Mouse (Mus musculus): ENCODE results near the gene Zc3h12d. TPM values are rescaled to one million over a fixed set of nuclear protein-coding genes. Genes with fewer than 3 reads are reported as not detected.

Gene Zc3h12d
- polyA plus RNA-seq, 1 experiment from 2014 or later, result 0.14 TPM

DNA sequence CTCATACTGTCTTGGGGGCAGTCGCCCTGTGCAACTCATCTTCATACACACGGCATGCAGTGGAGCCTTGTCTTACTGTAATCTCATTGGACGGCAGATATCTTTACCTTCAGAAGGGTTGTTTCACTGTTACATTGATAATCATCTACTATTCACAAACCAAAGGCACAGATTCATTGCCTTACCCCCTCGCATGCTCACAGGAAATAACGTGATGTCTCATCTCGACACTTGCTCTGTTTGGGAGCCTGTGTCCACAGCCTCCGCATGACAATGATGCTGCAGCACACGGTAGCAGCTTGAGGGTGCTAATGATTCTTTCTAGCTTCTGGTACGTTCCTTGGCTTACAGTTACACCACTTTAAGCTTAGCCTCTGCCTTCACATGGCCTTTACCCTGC lies 6.2 kb upstream of the Zc3h12d start:
- Histone ChIP-seq H3K27ac (replicated peaks in 1 of 2; ENCODE audit: control insufficient read depth in 1 of 2, insufficient read depth in 1 of 2, low read depth in 2 of 2, low read length in 2 of 2) (no peak overlapping the region), H3K9me3 (ENCODE audit: control insufficient read depth, low read length) (no peaks in the 10 kb centered on the region), H3K27me3 (ENCODE audit: control insufficient read depth, insufficient read depth, low read length) (no peaks in the 10 kb centered on the region), H3K9ac (ENCODE audit: low read length) (no peak overlapping the region), H3K4me3 (ENCODE audit: control insufficient read depth in 1 of 2, insufficient read depth in 1 of 2, low read depth in 1 of 2, low read length in 2 of 2) (no peak overlapping the region), H3K36me3 (ENCODE audit: control insufficient read depth, insufficient read depth, low read length) (peaks cover 35% of the 10 kb centered on the region), H3K4me2 (ENCODE audit: low read length) (no peak overlapping the region), H3K4me1 (ENCODE audit: control insufficient read depth in 2 of 2, insufficient read depth in 2 of 2, low read length in 2 of 2) (no peaks in the 10 kb centered on the region)
- WGBS, result 88% methylated on average over 9 of the region's 9 CpGs
- ATAC-seq (ENCODE audit: insufficient number of reproducible peaks, insufficient read depth, low FRiP score, low read depth), result no peak

DNA sequence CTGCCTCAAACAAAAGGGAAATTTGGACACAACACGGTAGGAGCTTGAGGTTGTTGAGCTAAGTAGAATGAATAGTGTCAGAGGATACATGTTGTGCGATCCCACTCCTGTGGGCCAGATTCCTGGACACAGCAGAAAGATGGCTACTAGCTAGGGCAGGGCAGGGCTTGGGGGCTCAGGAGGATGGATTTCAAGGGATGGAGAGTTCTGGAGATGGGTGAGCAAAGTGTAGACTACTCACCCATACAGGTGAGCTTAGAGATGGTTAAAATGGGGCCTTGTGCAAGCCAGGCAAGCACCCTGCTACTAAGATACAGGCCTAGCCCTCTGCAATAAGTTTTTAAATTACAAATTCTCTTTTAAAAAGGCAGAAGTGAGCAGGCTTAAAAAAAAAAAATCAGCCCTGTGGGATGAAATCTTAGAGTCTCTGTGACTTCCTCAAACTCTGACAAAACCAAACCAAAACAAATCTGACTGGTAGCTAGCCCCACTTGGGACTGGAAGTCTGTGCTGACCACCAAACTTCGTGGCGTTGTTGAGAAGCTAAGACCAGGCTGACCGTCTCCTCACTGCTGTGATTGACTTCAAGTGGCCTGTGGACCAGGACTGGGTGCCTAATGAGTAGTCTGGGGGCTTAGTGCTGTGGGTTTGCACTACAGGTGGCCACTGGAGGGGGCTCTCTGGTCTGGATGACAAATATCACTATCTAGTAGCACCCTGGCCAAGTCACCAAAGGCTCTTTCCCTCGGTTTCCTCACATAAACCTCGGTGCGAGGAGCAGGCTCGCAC lies 1.3 kb downstream of the Zc3h12d start:
- H3K4me1 ChIP-seq (ENCODE audit: control insufficient read depth in 2 of 2, insufficient read depth in 2 of 2, low read length in 2 of 2), result peaks cover 9 to 13% of the 10 kb centered on the region in 2 experiments; a peak in 3 of 4 replicates
- WGBS, result 72% methylated on average over 9 of the region's 9 CpGs
- H3K36me3 ChIP-seq (ENCODE audit: control insufficient read depth, insufficient read depth, low read length), result no peaks in the 10 kb centered on the region
- no peak overlapping the region for H3K4me3 ChIP-seq (ENCODE audit: control insufficient read depth in 1 of 2, insufficient read depth in 1 of 2, low read depth in 1 of 2, low read length in 2 of 2)
- H3K27me3 ChIP-seq (ENCODE audit: control insufficient read depth, insufficient read depth, low read length), result 0 out of 2 replicates have a peak, but pooled peaks cover 3% of the 10 kb centered on the region
- no peak for ATAC-seq (ENCODE audit: insufficient number of reproducible peaks, insufficient read depth, low FRiP score, low read depth)
- H3K27ac ChIP-seq (replicated peaks in 1 of 2; ENCODE audit: control insufficient read depth in 1 of 2, insufficient read depth in 1 of 2, low read depth in 2 of 2, low read length in 2 of 2), result no peak overlapping the region
- H3K9me3 ChIP-seq (ENCODE audit: control insufficient read depth, low read length), result no peaks in the 10 kb centered on the region
- no peak overlapping the region for H3K4me2 ChIP-seq (ENCODE audit: low read length)
- H3K9ac ChIP-seq (ENCODE audit: low read length), result no peak overlapping the region

DNA sequence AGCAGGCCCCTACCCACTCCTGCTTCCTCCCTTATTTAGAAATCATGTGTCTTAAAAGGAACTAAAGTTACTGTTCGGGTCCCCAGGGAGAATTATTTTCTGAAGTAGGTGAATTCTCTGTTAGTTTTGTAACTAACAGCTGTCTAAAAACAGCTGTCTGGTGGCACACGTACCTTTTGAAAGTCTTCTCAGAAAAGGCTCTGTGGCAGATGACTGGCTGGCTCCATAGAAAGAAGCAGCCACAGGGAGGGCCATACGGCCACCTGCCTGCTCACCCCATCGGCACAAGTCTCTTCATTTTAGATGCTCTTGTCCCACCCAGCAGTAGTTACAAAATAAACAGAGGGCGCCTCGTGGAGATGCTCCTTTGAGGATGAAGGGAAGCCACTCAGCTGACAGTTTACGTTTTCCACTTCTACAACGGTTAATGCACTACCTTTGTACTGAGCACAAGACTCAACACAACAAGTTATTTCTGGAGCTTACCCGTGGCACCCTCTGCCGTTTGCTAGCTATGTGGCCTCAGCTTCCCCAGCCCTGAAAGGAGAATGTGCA lies 2.5 kb downstream of the Zc3h12d start:
- no peak for ATAC-seq (ENCODE audit: insufficient number of reproducible peaks, insufficient read depth, low FRiP score, low read depth)
- 60% methylated on average over 10 of the region's 10 CpGs for WGBS
- Histone ChIP-seq H3K36me3 (ENCODE audit: control insufficient read depth, insufficient read depth, low read length) (no peaks in the 10 kb centered on the region), H3K4me3 (ENCODE audit: control insufficient read depth in 1 of 2, insufficient read depth in 1 of 2, low read depth in 1 of 2, low read length in 2 of 2) (no peak overlapping the region), H3K27ac (replicated peaks in 1 of 2; ENCODE audit: control insufficient read depth in 1 of 2, insufficient read depth in 1 of 2, low read depth in 2 of 2, low read length in 2 of 2) (no peak overlapping the region), H3K4me1 (ENCODE audit: control insufficient read depth in 2 of 2, insufficient read depth in 2 of 2, low read length in 2 of 2) (peaks cover 9 to 13% of the 10 kb centered on the region in 2 experiments; a peak in 3 of 4 replicates), H3K9ac (ENCODE audit: low read length) (no peak overlapping the region), H3K27me3 (ENCODE audit: control insufficient read depth, insufficient read depth, low read length) (0 out of 2 replicates have a peak, but pooled peaks cover 3% of the 10 kb centered on the region), H3K4me2 (ENCODE audit: low read length) (no peak overlapping the region), H3K9me3 (ENCODE audit: control insufficient read depth, low read length) (no peaks in the 10 kb centered on the region)

GRCm38 (mm10) chr10:7836902-7837301 lies 4.6 kb downstream of the Zc3h12d start:
- no peaks in the 10 kb centered on the region for H3K9me3 ChIP-seq (ENCODE audit: control insufficient read depth, low read length)
- H3K27me3 ChIP-seq (ENCODE audit: control insufficient read depth, insufficient read depth, low read length), result 0 out of 2 replicates have a peak, but pooled peaks cover 3% of the 10 kb centered on the region
- no peak overlapping the region for H3K27ac ChIP-seq (replicated peaks in 1 of 2; ENCODE audit: control insufficient read depth in 1 of 2, insufficient read depth in 1 of 2, low read depth in 2 of 2, low read length in 2 of 2)
- no peak for ATAC-seq (ENCODE audit: insufficient number of reproducible peaks, insufficient read depth, low FRiP score, low read depth)
- peaks cover 15 to 22% of the 10 kb centered on the region in 2 experiments for H3K4me1 ChIP-seq (ENCODE audit: control insufficient read depth in 2 of 2, insufficient read depth in 2 of 2, low read length in 2 of 2)
- H3K9ac ChIP-seq (ENCODE audit: low read length), result no peak overlapping the region
- H3K4me2 ChIP-seq (ENCODE audit: low read length), result no peak overlapping the region
- WGBS, result 62% methylated on average over 2 of the region's 2 CpGs
- no peak overlapping the region for H3K4me3 ChIP-seq (ENCODE audit: control insufficient read depth in 1 of 2, insufficient read depth in 1 of 2, low read depth in 1 of 2, low read length in 2 of 2)
- no peaks in the 10 kb centered on the region for H3K36me3 ChIP-seq (ENCODE audit: control insufficient read depth, insufficient read depth, low read length)

- H3K4me3 ChIP-seq (ENCODE audit: control insufficient read depth in 1 of 2, insufficient read depth in 1 of 2, low read depth in 1 of 2, low read length in 2 of 2), result no peak overlapping the region
- no peak overlapping the region for H3K9ac ChIP-seq (ENCODE audit: low read length)
- no peaks in the 10 kb centered on the region for H3K36me3 ChIP-seq (ENCODE audit: control insufficient read depth, insufficient read depth, low read length)
- no peaks in the 10 kb centered on the region for H3K9me3 ChIP-seq (ENCODE audit: control insufficient read depth, low read length)
- H3K4me1 ChIP-seq (ENCODE audit: control insufficient read depth in 2 of 2, insufficient read depth in 2 of 2, low read length in 2 of 2), result peaks cover 13 to 20% of the 10 kb centered on the region in 2 experiments
- H3K27me3 ChIP-seq (ENCODE audit: control insufficient read depth, insufficient read depth, low read length), result 0 out of 2 replicates have a peak, but pooled peaks cover 3% of the 10 kb centered on the region
- ATAC-seq (ENCODE audit: insufficient number of reproducible peaks, insufficient read depth, low FRiP score, low read depth), result no peak
- no peak overlapping the region for H3K27ac ChIP-seq (replicated peaks in 1 of 2; ENCODE audit: control insufficient read depth in 1 of 2, insufficient read depth in 1 of 2, low read depth in 2 of 2, low read length in 2 of 2)
- WGBS, result 85% methylated on average over 8 of the region's 8 CpGs
- H3K4me2 ChIP-seq (ENCODE audit: low read length), result no peak overlapping the region
Measured at GRCm38 (mm10) chr10:7837446-7837845, 5.2 kb downstream of the Zc3h12d start.

DNA sequence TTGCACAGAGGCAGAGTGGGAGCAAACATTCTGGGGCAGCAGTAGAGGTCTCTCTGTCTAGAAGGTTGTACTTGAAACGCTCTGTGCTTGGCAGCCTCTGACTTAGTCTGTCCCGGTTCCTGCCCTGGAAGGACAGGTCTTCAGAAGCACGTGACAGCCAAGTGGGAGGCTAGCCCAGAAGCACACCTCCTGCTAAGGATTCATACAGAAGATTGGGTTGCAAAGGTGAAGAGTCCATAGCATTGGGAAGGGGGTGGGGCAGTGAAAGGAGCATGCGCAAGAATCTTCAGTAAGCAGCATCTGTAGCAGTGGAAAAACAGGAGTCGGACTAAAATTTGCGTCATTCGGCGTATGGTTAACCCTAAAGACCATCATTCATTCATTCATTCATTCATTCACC lies 5.8 kb downstream of the Zc3h12d start:
- no peak overlapping the region for H3K4me3 ChIP-seq (ENCODE audit: control insufficient read depth in 1 of 2, insufficient read depth in 1 of 2, low read depth in 1 of 2, low read length in 2 of 2)
- WGBS, result 89% methylated on average over 8 of the region's 8 CpGs
- H3K9me3 ChIP-seq (ENCODE audit: control insufficient read depth, low read length), result no peaks in the 10 kb centered on the region
- 0 out of 2 replicates have a peak, but pooled peaks cover 3% of the 10 kb centered on the region for H3K27me3 ChIP-seq (ENCODE audit: control insufficient read depth, insufficient read depth, low read length)
- no peak for ATAC-seq (ENCODE audit: insufficient number of reproducible peaks, insufficient read depth, low FRiP score, low read depth)
- no peak overlapping the region for H3K27ac ChIP-seq (replicated peaks in 1 of 2; ENCODE audit: control insufficient read depth in 1 of 2, insufficient read depth in 1 of 2, low read depth in 2 of 2, low read length in 2 of 2)
- H3K36me3 ChIP-seq (ENCODE audit: control insufficient read depth, insufficient read depth, low read length), result no peaks in the 10 kb centered on the region
- peaks cover 12 to 16% of the 10 kb centered on the region in 2 experiments for H3K4me1 ChIP-seq (ENCODE audit: control insufficient read depth in 2 of 2, insufficient read depth in 2 of 2, low read length in 2 of 2)
- no peak overlapping the region for H3K4me2 ChIP-seq (ENCODE audit: low read length)
- H3K9ac ChIP-seq (ENCODE audit: low read length), result no peak overlapping the region

GRCm38 (mm10) chr10:7838874-7839421 lies 6.7 kb downstream of the Zc3h12d start:
- ATAC-seq (ENCODE audit: insufficient number of reproducible peaks, insufficient read depth, low FRiP score, low read depth), result no peak
- H3K27ac ChIP-seq (replicated peaks in 1 of 2; ENCODE audit: control insufficient read depth in 1 of 2, insufficient read depth in 1 of 2, low read depth in 2 of 2, low read length in 2 of 2), result no peak overlapping the region
- WGBS, result 79% methylated on average over 5 of the region's 5 CpGs

More at GRCm38 (mm10) chr10:7838874-7839421, 6.7 kb downstream of the Zc3h12d start:
- H3K4me2 ChIP-seq (ENCODE audit: low read length), result no peak overlapping the region
- 0 out of 2 replicates have a peak, but pooled peaks cover 3% of the 10 kb centered on the region for H3K27me3 ChIP-seq (ENCODE audit: control insufficient read depth, insufficient read depth, low read length)
- H3K4me3 ChIP-seq (ENCODE audit: control insufficient read depth in 1 of 2, insufficient read depth in 1 of 2, low read depth in 1 of 2, low read length in 2 of 2), result no peak overlapping the region
- no peaks in the 10 kb centered on the region for H3K36me3 ChIP-seq (ENCODE audit: control insufficient read depth, insufficient read depth, low read length)
- no peaks in the 10 kb centered on the region for H3K9me3 ChIP-seq (ENCODE audit: control insufficient read depth, low read length)
- H3K4me1 ChIP-seq (ENCODE audit: control insufficient read depth in 2 of 2, insufficient read depth in 2 of 2, low read length in 2 of 2), result peaks cover 12 to 16% of the 10 kb centered on the region in 2 experiments
- H3K9ac ChIP-seq (ENCODE audit: low read length), result no peak overlapping the region
